Comparison of ENCODE assay signal across 7 mouse cellular contexts in the genomic region with DNA sequence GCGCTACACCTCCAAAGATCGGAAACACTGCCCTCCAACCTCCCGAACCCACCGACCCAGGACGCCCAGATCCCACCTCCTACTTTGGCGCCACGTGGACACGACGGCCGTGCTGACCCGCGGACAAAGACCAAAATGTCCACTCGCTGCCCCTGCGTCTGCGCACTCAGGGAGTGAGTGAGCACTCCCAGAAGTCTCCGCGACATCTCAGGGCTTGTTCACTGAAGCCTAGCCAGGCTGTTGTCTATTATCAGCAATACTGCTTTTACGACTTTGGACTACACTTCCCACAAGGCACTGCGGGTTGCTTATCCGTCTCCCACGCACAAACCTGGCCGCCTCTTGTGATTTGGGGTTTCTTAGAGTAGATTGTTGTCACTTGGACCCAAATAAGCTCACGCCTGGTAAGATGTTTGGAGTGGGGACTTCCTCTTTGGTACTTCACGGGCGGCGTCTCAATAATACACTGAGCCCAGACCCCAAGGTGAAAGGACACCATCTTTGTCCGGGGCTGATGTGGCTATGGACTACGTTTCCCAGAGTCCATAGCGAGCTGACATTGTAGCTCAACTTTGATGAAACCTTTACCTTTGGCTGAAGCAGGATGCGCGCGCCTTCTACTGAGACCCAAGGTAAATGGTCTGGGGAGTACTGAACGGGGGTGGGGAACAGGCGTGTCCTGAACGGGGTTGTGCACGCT. TPM values are rescaled to one million over a fixed set of nuclear protein-coding genes. Genes with fewer than 3 reads are reported as not detected.
DNase-seq lines count a peak whose midpoint lies in the region; ATAC-seq lines count a peak whose summit lies in the region.

A gene (minus strand): TSS at position 168 of the 700 bp plus-strand sequence.

- DNase-seq in adrenal gland, adult 2 months, result peak; percentile 95
- peak; percentile 88 for DNase-seq in embryo, embryonic 11.5 days (ENCODE audit: low read depth, low spot score)
- peak; percentile 85 to 86 for DNase-seq in gastrocnemius, postnatal 36 days
- peak; percentile 96 to 98 for DNase-seq in left cerebral cortex, postnatal 25 days (ENCODE audit: low spot score in 2 of 2)
- peak; percentile 94 for DNase-seq in midbrain, embryonic 10.5 days (ENCODE audit: low spot score)
- DNase-seq in right cerebral cortex, postnatal 4 days, result peak; percentile 79

- H3K9ac ChIP-seq in intestine, embryonic 15.5 days, result peak within 1 kb of the TSS; percentile 73

- intact Hi-C loops in gastrocnemius, postnatal 36 days (cut with DNase I), result no loop called here
- intact Hi-C loops in left cerebral cortex, postnatal 25 days (cut with DNase I), result loop anchor here (2.0 kb wide), 1 partner anchor 75 kb away; a partner anchor contains a TSS

- ATAC-seq in intestine, embryonic 15.5 days, result peak; percentile 99

- WGBS in intestine, embryonic 15.5 days, result under 1% methylated on average over 36 of the region's 36 CpGs
- WGBS in midbrain, embryonic 10.5 days, result 0% methylated on average over 36 of the region's 36 CpGs

- peak within 1 kb of the TSS; percentile 61 for H3K4me3 ChIP-seq in intestine, embryonic 15.5 days (replicated peaks)
- peak within 1 kb of the TSS; percentile 76 for H3K4me3 ChIP-seq in midbrain, embryonic 10.5 days

- peak within 1 kb of the TSS; percentile 83 for H3K27ac ChIP-seq in intestine, embryonic 15.5 days
- H3K27ac ChIP-seq in midbrain, embryonic 10.5 days (replicated peaks), result peak within 1 kb of the TSS; percentile 98

- H3K4me2 ChIP-seq in intestine, embryonic 15.5 days (replicated peaks), result peak within 1 kb of the TSS; percentile 69

- H3K36me3 ChIP-seq in intestine, embryonic 15.5 days, result peaks cover 18% of the 10 kb centered on the region
- peaks cover 48% of the 10 kb centered on the region for H3K36me3 ChIP-seq in midbrain, embryonic 10.5 days

- peaks cover 7% of the 10 kb centered on the region; the same call in 1 of the 2 replicates for H3K4me1 ChIP-seq in intestine, embryonic 15.5 days (replicated peaks)
- peaks cover 16% of the 10 kb centered on the region for H3K4me1 ChIP-seq in midbrain, embryonic 10.5 days

- no peaks in the 10 kb centered on the region for H3K27me3 ChIP-seq in intestine, embryonic 15.5 days (replicated peaks)
- H3K27me3 ChIP-seq in midbrain, embryonic 10.5 days (ENCODE audit: low read depth, poor library complexity, severe bottlenecking), result no peaks in the 10 kb centered on the region

- H3K9me3 ChIP-seq in intestine, embryonic 15.5 days, result no peaks in the 10 kb centered on the region
- H3K9me3 ChIP-seq in midbrain, embryonic 10.5 days (replicated peaks), result peaks cover 36% of the 10 kb centered on the region

RNA-seq across cellular contexts. Expression of the gene that starts here (rescaled TPM):
- total RNA-seq in adrenal gland, adult 2 months (2021), result 10 to 100 TPM; 45.7 to 52.1 TPM
- 2.2 and 2.5 TPM in 2 replicates for polyA plus RNA-seq in adrenal gland, adult 2 months (2012; rRNA removed)
- total RNA-seq in gastrocnemius, postnatal 36 days (2021), result 10 to 100 TPM; 19.2 to 23.6 TPM
- 12.2 and 13.6 TPM in 2 replicates for polyA plus RNA-seq in intestine, embryonic 15.5 days (2015; fragmentation: Nextera tagmentation; extraction: Ambion mirVana)
- total RNA-seq in left cerebral cortex, postnatal 25 days (2021), result 10 to 100 TPM; 48.5 to 49.7 TPM
- polyA plus RNA-seq in midbrain, embryonic 10.5 days (2016; fragmentation: Nextera tagmentation; extraction: Ambion mirVana), result 17.0 and 21.2 TPM in 2 replicates

Comparison
In these comparisons a context has a peak if more than half of its experiments do, and no peak if none do; other contexts are left out.
1. Peak in every context shown above with its lines: DNase-seq, ATAC-seq, H3K4me3 ChIP-seq and H3K27ac ChIP-seq.